Mouse (Mus musculus): ENCODE measurements at regions not wholly inside any gene's neighbourhood (a gene's known extent, or its start where the extent isn't known, plus 50 kb on each side); places are given as distances from the start of the nearest gene placed in this dataset.

- Histone ChIP-seq H3K9me3 (ENCODE audit: low read length) (no peaks in the 10 kb centered on the region), H3K4me1 (replicated peaks; ENCODE audit: low read depth, low read length) (peaks cover 41% of the 10 kb centered on the region), H3K27me3 (ENCODE audit: insufficient read depth, low read length) (peaks cover 3% of the 10 kb centered on the region; the same call in 1 of the 2 replicates), H3K36me3 (ENCODE audit: insufficient read depth, low read length) (no peaks in the 10 kb centered on the region), H3K4me3 (replicated peaks; ENCODE audit: low read length) (no peak overlapping the region)
- TF ChIP-seq POU5F1 (IDR thresholded peaks at IDR 0.05; ENCODE audit: borderline replicate concordance, low read length), result no peak
- no peak for TF ChIP-seq CTCF (conservative IDR thresholded peaks at IDR 0.05; ENCODE audit: low read length)
- TF ChIP-seq NANOG (IDR thresholded peaks at IDR 0.05; ENCODE audit: borderline replicate concordance, low read length), result no peak
Observed at GRCm38 (mm10) chr14:76613604-76614003, 56.9 kb upstream of the Serp2 start.

- Histone ChIP-seq H3K36me3 (ENCODE audit: insufficient read depth, low read length) (no peaks in the 10 kb centered on the region), H3K27me3 (ENCODE audit: insufficient read depth, low read length) (peaks cover 3% of the 10 kb centered on the region; the same call in 1 of the 2 replicates), H3K4me3 (replicated peaks; ENCODE audit: low read length) (no peak overlapping the region), H3K4me1 (replicated peaks; ENCODE audit: low read depth, low read length) (peaks cover 18% of the 10 kb centered on the region), H3K9me3 (ENCODE audit: low read length) (no peaks in the 10 kb centered on the region)
- TF ChIP-seq NANOG (IDR thresholded peaks at IDR 0.05; ENCODE audit: borderline replicate concordance, low read length), result no peak
- TF ChIP-seq POU5F1 (IDR thresholded peaks at IDR 0.05; ENCODE audit: borderline replicate concordance, low read length), result no peak
- no peak for TF ChIP-seq CTCF (conservative IDR thresholded peaks at IDR 0.05; ENCODE audit: low read length)
Observed at GRCm38 (mm10) chr14:76610429-76611378, 54.0 kb upstream of the Serp2 start.

Measured in E14TG2a.4 (cell line).